Mouse (Mus musculus): ENCODE measurements at regions not wholly inside any gene's neighbourhood (a gene's known extent, or its start where the extent isn't known, plus 50 kb on each side); places are given as distances from the start of the nearest gene placed in this dataset.

- Histone ChIP-seq H3K4me3 (ENCODE audit: low read depth, low read length) (no peak overlapping the region), H3K27ac (ENCODE audit: insufficient read depth, low read depth, low read length) (no peak overlapping the region), H3K36me3 (ENCODE audit: control insufficient read depth, insufficient read depth, low read length) (no peaks in the 10 kb centered on the region), H3K4me1 (ENCODE audit: control insufficient read depth, insufficient read depth, insufficient read length, low read length) (no peaks in the 10 kb centered on the region), H3K27me3 (ENCODE audit: control insufficient read depth, insufficient read depth, low read length) (no peaks in the 10 kb centered on the region)
- TF ChIP-seq POLR2A (IDR thresholded peaks at IDR 0.05; ENCODE audit: low read depth, low read length) (no peak), CTCF (IDR thresholded peaks at IDR 0.05; ENCODE audit: extremely low read depth, insufficient read length, insufficient replicate concordance, low read depth, low read length) (no peak)
- WGBS, result 56% methylated on average over 4 of the region's 4 CpGs
Observed at GRCm38 (mm10) chr3:149993199-149993598, 1002.8 kb upstream of the Adgrl2 start.

DNA sequence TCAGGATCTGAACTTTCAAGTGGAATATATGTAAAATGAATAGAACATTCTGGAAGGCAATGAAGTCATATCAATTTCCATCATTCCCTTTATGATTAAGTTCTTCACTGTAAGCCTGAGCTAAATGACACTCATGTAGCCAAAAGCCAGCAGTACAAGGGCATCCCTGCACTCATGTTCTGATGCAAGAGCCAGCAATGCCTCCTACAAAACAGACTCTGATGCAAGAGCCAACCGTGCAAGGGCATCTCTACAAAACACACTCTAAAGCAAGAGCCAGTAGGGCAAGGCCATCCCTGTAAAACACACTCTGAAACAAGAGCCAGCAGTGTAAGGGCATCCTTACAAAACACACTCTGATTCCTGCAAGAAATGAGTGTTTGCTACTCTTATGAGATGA, 997.4 kb upstream of the Adgrl2 start:
- H3K4me3 ChIP-seq (ENCODE audit: low read depth, low read length), result no peak overlapping the region
- WGBS, result 84% methylated on average over 1 of the region's 1 CpGs
- H3K27me3 ChIP-seq (ENCODE audit: control insufficient read depth, insufficient read depth, low read length), result no peaks in the 10 kb centered on the region
- TF ChIP-seq POLR2A (IDR thresholded peaks at IDR 0.05; ENCODE audit: low read depth, low read length), result no peak
- H3K27ac ChIP-seq (ENCODE audit: insufficient read depth, low read depth, low read length), result no peak overlapping the region
- H3K36me3 ChIP-seq (ENCODE audit: control insufficient read depth, insufficient read depth, low read length), result no peaks in the 10 kb centered on the region
- no peaks in the 10 kb centered on the region for H3K4me1 ChIP-seq (ENCODE audit: control insufficient read depth, insufficient read depth, insufficient read length, low read length)

DNA sequence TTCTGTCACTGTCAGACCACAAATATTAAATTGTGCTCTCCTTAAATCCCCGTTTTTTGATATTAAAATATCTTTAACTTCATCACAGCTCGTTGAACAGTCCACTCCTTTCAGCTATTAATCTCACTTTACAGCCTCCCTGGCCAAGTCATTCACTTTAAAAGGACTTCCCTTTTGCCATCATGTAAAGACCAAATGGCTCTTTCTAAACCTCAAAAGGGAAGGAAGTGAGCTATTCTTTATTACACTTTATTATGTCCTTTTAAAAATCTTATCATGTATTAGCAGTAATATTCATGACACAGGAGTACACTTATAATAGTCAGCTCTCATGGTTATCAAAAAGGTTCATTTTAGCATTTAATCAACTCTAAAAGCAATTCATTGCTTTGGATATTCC, 966.6 kb upstream of the Adgrl2 start:
- Histone ChIP-seq H3K36me3 (ENCODE audit: control insufficient read depth, insufficient read depth, low read length) (no peaks in the 10 kb centered on the region), H3K4me1 (ENCODE audit: control insufficient read depth, insufficient read depth, insufficient read length, low read length) (no peaks in the 10 kb centered on the region), H3K4me3 (ENCODE audit: low read depth, low read length) (no peak overlapping the region), H3K27ac (ENCODE audit: insufficient read depth, low read depth, low read length) (no peak overlapping the region), H3K27me3 (ENCODE audit: control insufficient read depth, insufficient read depth, low read length) (no peaks in the 10 kb centered on the region)
- no peak for TF ChIP-seq POLR2A (IDR thresholded peaks at IDR 0.05; ENCODE audit: low read depth, low read length)
- TF ChIP-seq CTCF (IDR thresholded peaks at IDR 0.05; ENCODE audit: extremely low read depth, insufficient read length, insufficient replicate concordance, low read depth, low read length), result no peak
- WGBS, result 23% methylated on average over 2 of the region's 2 CpGs

DNA sequence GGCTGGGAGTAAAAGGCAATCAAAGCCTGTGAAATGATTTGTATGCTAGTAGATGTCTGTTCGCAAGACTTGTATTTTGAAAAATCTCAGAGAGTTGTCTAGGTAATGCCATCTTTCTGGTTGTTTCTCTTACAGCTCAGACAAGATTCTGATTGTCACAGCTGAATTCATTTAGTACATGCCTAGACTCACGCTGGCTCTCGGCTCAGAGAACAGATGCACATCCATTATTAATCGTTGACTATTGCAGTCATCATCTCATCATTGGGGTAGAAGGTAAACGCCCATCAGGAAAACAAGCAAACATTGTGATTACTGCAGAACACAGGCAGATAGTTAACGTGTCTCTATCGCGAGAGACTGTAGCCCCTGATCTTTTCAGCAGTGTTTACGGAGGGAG, 945.8 kb upstream of the Adgrl2 start:
- TF ChIP-seq POLR2A (IDR thresholded peaks at IDR 0.05; ENCODE audit: low read depth, low read length), result no peak
- no peak for TF ChIP-seq CTCF (IDR thresholded peaks at IDR 0.05; ENCODE audit: extremely low read depth, insufficient read length, insufficient replicate concordance, low read depth, low read length)
- no peaks in the 10 kb centered on the region for H3K27me3 ChIP-seq (ENCODE audit: control insufficient read depth, insufficient read depth, low read length)
- H3K4me3 ChIP-seq (ENCODE audit: low read depth, low read length), result no peak overlapping the region
- H3K4me1 ChIP-seq (ENCODE audit: control insufficient read depth, insufficient read depth, insufficient read length, low read length), result no peaks in the 10 kb centered on the region
- H3K36me3 ChIP-seq (ENCODE audit: control insufficient read depth, insufficient read depth, low read length), result no peaks in the 10 kb centered on the region
- H3K27ac ChIP-seq (ENCODE audit: insufficient read depth, low read depth, low read length), result no peak overlapping the region
- WGBS, result 77% methylated on average over 9 of the region's 9 CpGs

DNA sequence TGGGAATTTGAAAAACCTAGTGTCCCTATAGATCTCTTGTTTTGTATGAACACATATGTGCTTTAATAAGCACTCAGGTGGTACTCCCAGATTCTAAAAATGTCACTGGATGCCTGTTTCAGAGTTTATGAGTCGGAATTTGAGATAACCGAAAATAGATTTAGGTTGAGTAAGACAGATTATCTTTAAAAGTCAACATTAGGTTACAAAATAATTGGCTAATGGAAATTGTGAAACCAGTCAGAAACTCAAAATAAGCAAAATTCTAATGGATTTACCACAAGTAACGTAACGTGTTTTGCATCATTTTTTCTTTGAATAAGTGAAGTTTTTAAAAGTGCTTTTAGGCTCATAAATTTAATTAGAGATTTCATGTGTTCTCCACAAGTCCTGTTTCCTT, 944.5 kb upstream of the Adgrl2 start:
- 65% methylated on average over 4 of the region's 4 CpGs for WGBS
- Histone ChIP-seq H3K4me1 (ENCODE audit: control insufficient read depth, insufficient read depth, insufficient read length, low read length) (no peaks in the 10 kb centered on the region), H3K27ac (ENCODE audit: insufficient read depth, low read depth, low read length) (no peak overlapping the region), H3K4me3 (ENCODE audit: low read depth, low read length) (no peak overlapping the region), H3K36me3 (ENCODE audit: control insufficient read depth, insufficient read depth, low read length) (no peaks in the 10 kb centered on the region), H3K27me3 (ENCODE audit: control insufficient read depth, insufficient read depth, low read length) (no peaks in the 10 kb centered on the region)
- TF ChIP-seq POLR2A (IDR thresholded peaks at IDR 0.05; ENCODE audit: low read depth, low read length) (no peak), CTCF (IDR thresholded peaks at IDR 0.05; ENCODE audit: extremely low read depth, insufficient read length, insufficient replicate concordance, low read depth, low read length) (no peak)

- TF ChIP-seq POLR2A (IDR thresholded peaks at IDR 0.05; ENCODE audit: low read depth, low read length) (no peak), CTCF (IDR thresholded peaks at IDR 0.05; ENCODE audit: extremely low read depth, insufficient read length, insufficient replicate concordance, low read depth, low read length) (no peak)
- 78% methylated on average over 10 of the region's 10 CpGs for WGBS
Observed at GRCm38 (mm10) chr3:149928456-149929360, 938.4 kb upstream of the Adgrl2 start.

DNA sequence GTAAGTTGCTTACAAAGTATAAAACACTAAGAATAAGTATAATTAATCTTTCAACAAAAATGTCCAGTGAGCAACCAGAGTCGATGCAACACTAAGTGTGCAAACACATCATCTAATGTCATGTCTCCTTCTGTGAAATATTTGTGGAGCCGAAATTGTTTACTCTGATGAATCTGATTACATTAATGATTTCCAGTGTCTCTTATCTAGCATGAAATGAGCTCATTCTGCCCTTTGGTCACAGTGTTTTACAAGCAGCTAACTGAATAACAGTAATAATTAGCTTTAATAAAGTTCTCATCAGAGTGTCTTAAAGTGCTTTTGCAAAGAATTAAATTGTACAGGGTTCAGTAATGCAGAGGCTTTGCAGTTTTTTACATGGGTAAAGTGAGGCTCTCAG, 929.9 kb upstream of the Adgrl2 start:
- no peak overlapping the region for H3K4me3 ChIP-seq (ENCODE audit: low read depth, low read length)
- no peaks in the 10 kb centered on the region for H3K4me1 ChIP-seq (ENCODE audit: control insufficient read depth, insufficient read depth, insufficient read length, low read length)
- 36% methylated on average over 2 of the region's 2 CpGs for WGBS
- no peaks in the 10 kb centered on the region for H3K36me3 ChIP-seq (ENCODE audit: control insufficient read depth, insufficient read depth, low read length)
- no peaks in the 10 kb centered on the region for H3K27me3 ChIP-seq (ENCODE audit: control insufficient read depth, insufficient read depth, low read length)
- TF ChIP-seq POLR2A (IDR thresholded peaks at IDR 0.05; ENCODE audit: low read depth, low read length), result no peak
- TF ChIP-seq CTCF (IDR thresholded peaks at IDR 0.05; ENCODE audit: extremely low read depth, insufficient read length, insufficient replicate concordance, low read depth, low read length), result no peak
- H3K27ac ChIP-seq (ENCODE audit: insufficient read depth, low read depth, low read length), result no peak overlapping the region

More at GRCm38 (mm10) chr3:149928456-149929360, 938.4 kb upstream of the Adgrl2 start:
- H3K4me3 ChIP-seq (ENCODE audit: low read depth, low read length), result no peak overlapping the region
- no peaks in the 10 kb centered on the region for H3K36me3 ChIP-seq (ENCODE audit: control insufficient read depth, insufficient read depth, low read length)
- H3K27ac ChIP-seq (ENCODE audit: insufficient read depth, low read depth, low read length), result no peak overlapping the region
- H3K4me1 ChIP-seq (ENCODE audit: control insufficient read depth, insufficient read depth, insufficient read length, low read length), result no peaks in the 10 kb centered on the region
- H3K27me3 ChIP-seq (ENCODE audit: control insufficient read depth, insufficient read depth, low read length), result no peaks in the 10 kb centered on the region
